Mouse (Mus musculus) heart, postnatal 10 days (tissue): ENCODE measurements around the gene Gcdh. TPM values are rescaled to one million over a fixed set of nuclear protein-coding genes. Genes with fewer than 3 reads are reported as not detected.

Experiments
- DNase-seq, 2 experiments: peaks; one replicate each; pipeline ENCODE4 v3.0.0; 2021
- intact Hi-C: fragments of 180-260 bp; cut with DNase I; formaldehyde crosslinking; loops from one replicate; pipeline ENCODE4 v1.15.1; 2025
- microRNA-seq, 2 experiments: library from miRNA; unstranded; fragments of <30 nt; microRNA quantifications; one replicate each; pipeline ENCODE4 v1.2.0; 2022
- total RNA-seq, 2 experiments: library from RNA; stranded (reverse); gene quantifications; 2 replicates each; pipeline ENCODE4 v1.2.3; 2021

The Gcdh gene
- total RNA-seq, 2 experiments from 2014 or later, result 31.7 to 32.8 TPM

DNA sequence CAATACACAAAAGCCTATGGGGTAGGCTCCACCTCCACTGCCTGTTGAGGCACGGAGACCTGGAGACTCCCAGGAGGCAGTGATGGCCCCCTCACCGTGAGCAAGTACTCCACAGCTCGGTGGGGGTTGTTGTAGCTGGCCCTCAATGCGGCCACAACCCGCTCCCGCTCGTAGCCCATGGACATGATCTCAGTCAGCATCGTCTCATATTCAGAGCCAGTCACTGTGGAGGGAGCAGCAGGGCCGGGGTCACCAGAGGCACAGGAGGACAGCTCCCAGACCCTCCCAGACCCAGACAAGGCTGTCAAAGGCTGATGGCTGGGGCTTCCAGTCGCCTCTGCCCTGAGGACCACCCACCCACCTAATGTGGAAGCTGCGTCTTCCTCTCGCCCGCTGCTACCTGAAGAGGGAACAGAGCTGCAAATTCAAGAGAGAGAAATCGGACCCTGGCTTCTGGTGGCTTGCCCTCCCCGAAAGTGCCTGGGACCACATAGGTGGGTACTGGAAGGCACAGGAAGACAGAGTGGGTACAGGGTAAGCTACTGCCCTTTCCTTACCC is 55.7 kb downstream of the Gcdh start:
- DNase-seq, result no peak
- intact Hi-C loops, result no loop called here

DNA sequence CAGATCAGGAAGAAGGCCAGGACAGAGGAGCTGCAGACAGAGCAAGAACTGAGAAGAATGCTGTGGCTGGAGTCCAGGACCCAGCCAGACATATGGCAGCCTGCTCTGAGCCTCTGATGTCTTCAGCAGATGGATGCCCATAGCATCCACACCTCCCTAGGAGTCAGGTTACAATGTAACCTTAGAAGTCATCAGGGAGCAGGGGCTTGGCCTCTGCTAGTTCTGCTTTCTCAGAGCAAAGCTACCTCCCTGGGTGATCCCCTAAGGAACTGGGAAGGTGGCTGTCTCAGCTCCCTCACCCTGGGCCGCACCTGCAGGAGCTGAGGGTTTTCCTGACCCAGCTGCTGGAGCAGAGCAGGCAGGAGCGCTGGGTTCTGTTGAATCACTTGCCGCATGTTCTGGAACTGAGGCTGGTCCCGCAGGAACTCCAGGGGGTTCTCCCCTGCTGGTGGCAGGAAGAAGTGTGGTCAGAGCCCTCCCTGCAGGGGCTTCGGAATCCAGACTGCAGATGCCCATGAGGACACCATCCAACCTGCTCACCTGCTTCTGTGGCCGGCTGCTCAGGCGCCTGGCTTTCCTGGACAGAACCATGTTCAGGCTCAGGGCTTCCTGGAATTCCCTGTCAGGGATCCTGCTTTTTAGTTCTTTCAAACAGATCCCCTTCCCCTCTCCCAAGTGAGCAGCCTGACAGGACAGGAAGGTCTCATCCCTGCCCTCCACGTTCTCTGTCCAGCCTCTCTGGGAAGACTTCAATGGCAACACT is 56.4 kb downstream of the Gcdh start:
- intact Hi-C loops, result no loop called here

More for the DNA sequence above, 56.4 kb downstream of the Gcdh start:
- no peak for DNase-seq

Small RNA genes lying within 50 kb of the gene (microRNA-seq; reads per million reads assigned to microRNA genes)
- gene Gm24197 (0 reads per million in 2 experiments), gene Mir7069 (3.5 to 3.6 reads per million in 2 experiments)

Other genes starting within 250 kb of the Gcdh start
- gene Ier2, start 231.1 kb downstream of the Gcdh start, total RNA-seq, result 10 to 100 TPM; 30.8 to 31.4 TPM
- 10 to 100 TPM; 40.3 to 40.6 TPM for gene Trmt1, start 207.6 kb downstream of the Gcdh start, total RNA-seq
- 10 to 100 TPM; 50.2 TPM for gene Nacc1, start 206.1 kb downstream of the Gcdh start, total RNA-seq
- gene Lyl1, start 192.5 kb downstream of the Gcdh start, total RNA-seq, result 1 to 10 TPM; 8.4 to 9.1 TPM
- gene G430095P16Rik, start 170.9 kb downstream of the Gcdh start, total RNA-seq, result under 1 TPM; 0.50 to 0.89 TPM
- 100 to 1,000 TPM; 256 to 266 TPM for gene Nfix, start 93.6 kb downstream of the Gcdh start, total RNA-seq
- 1 to 10 TPM; 3.1 to 3.8 TPM for gene Dand5, start 71.1 kb downstream of the Gcdh start, total RNA-seq
- gene Gadd45gip1, start 62.4 kb downstream of the Gcdh start, total RNA-seq, result 10 to 100 TPM; 23.7 to 25.0 TPM
- gene Rad23a, start 53.3 kb downstream of the Gcdh start, total RNA-seq, result 10 to 100 TPM; 77.8 to 88.5 TPM
- gene Calr, start 47.0 kb downstream of the Gcdh start, total RNA-seq, result 100 to 1,000 TPM; 275 to 333 TPM
- gene Farsa, start 36.9 kb downstream of the Gcdh start, total RNA-seq, result 10 to 100 TPM; 31.7 to 32.5 TPM
- 1 to 10 TPM; 6.9 TPM for gene Syce2, start 21.8 kb downstream of the Gcdh start, total RNA-seq
- under 1 TPM; 0.17 to 0.22 TPM for gene Klf1, start 8.0 kb upstream of the Gcdh start, total RNA-seq
- gene Dnase2a, start 14.6 kb upstream of the Gcdh start, total RNA-seq, result 1 to 10 TPM; 6.4 to 7.3 TPM
- under 1 TPM in 1 of 2 experiments, not detected in 1; 0.07 TPM for gene Mast1, start 43.4 kb upstream of the Gcdh start, total RNA-seq
- not detected for gene Rtbdn, start 53.1 kb upstream of the Gcdh start, total RNA-seq
- 1 to 10 TPM in 1 of 2 experiments, not detected in 1; 1.6 TPM for gene Gm49661, start 75.5 kb upstream of the Gcdh start, total RNA-seq
- 100 to 1,000 TPM; 689 to 769 TPM for gene Prdx2, start 75.7 kb upstream of the Gcdh start, total RNA-seq
- 10 to 100 TPM; 53.4 to 55.4 TPM for gene Rnaseh2a, start 75.8 kb upstream of the Gcdh start, total RNA-seq
- 10 to 100 TPM; 12.6 to 12.7 TPM for gene Junb, start 84.8 kb upstream of the Gcdh start, total RNA-seq
- gene Hook2, start 96.7 kb upstream of the Gcdh start, total RNA-seq, result 1 to 10 TPM; 1.8 to 2.3 TPM
- gene Best2, start 120.6 kb upstream of the Gcdh start, total RNA-seq, result not detected
- gene Asna1, start 131.4 kb upstream of the Gcdh start, total RNA-seq, result 10 to 100 TPM; 78.6 to 79.7 TPM
- 100 to 1,000 TPM; 117 to 120 TPM for gene Trir, start 132.9 kb upstream of the Gcdh start, total RNA-seq
- 10 to 100 TPM; 32.2 to 39.6 TPM for gene Tnpo2, start 143.0 kb upstream of the Gcdh start, total RNA-seq
- 10 to 100 TPM; 12.6 to 13.0 TPM for gene Fbxw9, start 166.1 kb upstream of the Gcdh start, total RNA-seq
- gene Gm5741, start 174.1 kb upstream of the Gcdh start, total RNA-seq, result not detected
- 10 to 100 TPM; 28.0 to 29.5 TPM for gene Dhps, start 177.8 kb upstream of the Gcdh start, total RNA-seq
- gene Wdr83os, start 186.8 kb upstream of the Gcdh start, total RNA-seq, result 10 to 100 TPM; 48.5 to 51.6 TPM
- 10 to 100 TPM; 27.4 to 27.7 TPM for gene Wdr83, start 187.4 kb upstream of the Gcdh start, total RNA-seq
- gene Man2b1, start 189.3 kb upstream of the Gcdh start, total RNA-seq, result 10 to 100 TPM; 32.5 to 34.6 TPM
- 1 to 10 TPM; 2.5 to 2.8 TPM for gene Zfp791, start 229.2 kb upstream of the Gcdh start, total RNA-seq